Mouse (Mus musculus): ENCODE data around the gene Sgk1.

- TF ChIP-seq CTCF (IDR thresholded peaks at IDR 0.05; ENCODE audit: borderline replicate concordance, insufficient read depth, low read depth, low read length) (no peak), POLR2A (IDR thresholded peaks at IDR 0.05; ENCODE audit: borderline replicate concordance, insufficient read depth, low read length) (no peak)
Measured at GRCm38 (mm10) chr10:21908686-21909085, 26.7 kb downstream of the Sgk1 start.
